Mouse (Mus musculus): ENCODE results near the gene Prr18. TPM values are rescaled to one million over a fixed set of nuclear protein-coding genes. Genes with fewer than 3 reads are reported as not detected.

The Prr18 gene
- polyA plus RNA-seq, 1 experiment: 0.16 TPM

DNA sequence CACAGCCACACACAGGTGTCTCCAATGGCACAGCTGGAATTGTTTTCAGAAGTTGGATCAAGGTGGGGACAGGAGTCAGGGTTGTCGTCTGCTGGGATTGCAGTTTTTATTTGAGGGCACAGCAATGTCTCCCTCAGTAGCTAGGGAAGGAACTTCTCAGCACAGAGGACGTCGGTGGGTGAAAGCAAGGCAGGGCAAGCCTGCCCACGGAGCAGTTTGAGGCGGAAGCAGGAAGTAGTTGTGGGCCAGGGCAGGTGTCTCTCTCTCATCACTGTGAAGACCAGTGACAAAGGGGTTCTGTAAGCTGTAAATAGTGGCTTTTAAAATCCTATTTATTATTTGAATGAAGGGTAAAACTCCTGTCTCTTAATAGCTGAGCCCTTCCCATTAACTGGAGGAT lies 5.4 kb downstream of the Prr18 start:
- no peak for TF ChIP-seq MAX (IDR thresholded peaks at IDR 0.05)
- no peak for TF ChIP-seq USF1 (IDR thresholded peaks at IDR 0.05; ENCODE audit: low read depth)
- Histone ChIP-seq H3ac (ENCODE audit: control insufficient read depth, insufficient read length, low read depth) (no peak overlapping the region), H3K27me3 (ENCODE audit: control insufficient read depth, insufficient read depth, insufficient read length) (no peaks in the 10 kb centered on the region), H3K79me2 (ENCODE audit: control insufficient read depth, insufficient read depth) (no peaks in the 10 kb centered on the region), H3K36me3 (ENCODE audit: control insufficient read depth, insufficient read depth) (no peaks in the 10 kb centered on the region), H3K79me3 (ENCODE audit: low read depth) (no peaks in the 10 kb centered on the region), H3K4me3 (ENCODE audit: insufficient read depth, poor library complexity, severe bottlenecking) (no peak overlapping the region)

DNA sequence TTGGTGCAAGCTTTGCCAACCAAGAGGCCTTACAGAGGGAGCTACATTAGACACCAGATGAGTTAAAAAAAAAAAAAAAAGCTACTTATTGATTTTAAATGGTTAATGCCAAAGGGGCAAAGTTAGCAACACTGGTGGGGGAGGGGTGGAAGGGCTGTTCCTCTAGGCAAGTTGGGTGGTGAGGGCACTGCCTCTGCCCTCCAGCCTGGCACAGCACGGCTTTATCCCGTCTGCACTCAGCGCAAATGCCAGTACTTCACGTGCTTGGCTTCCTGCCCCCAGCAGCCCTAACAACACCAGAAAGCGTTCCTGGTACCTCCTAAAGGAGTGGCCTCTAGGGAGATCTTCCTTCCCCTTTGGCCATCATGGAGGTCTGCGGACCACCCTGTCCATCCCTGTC lies 6.2 kb downstream of the Prr18 start:
- no peaks in the 10 kb centered on the region for H3K79me2 ChIP-seq (ENCODE audit: control insufficient read depth, insufficient read depth)
- no peaks in the 10 kb centered on the region for H3K27me3 ChIP-seq (ENCODE audit: control insufficient read depth, insufficient read depth, insufficient read length)
- H3K4me3 ChIP-seq (ENCODE audit: insufficient read depth, poor library complexity, severe bottlenecking): no peak overlapping the region
- H3K79me3 ChIP-seq (ENCODE audit: low read depth): no peaks in the 10 kb centered on the region
- TF ChIP-seq MYOD1 (IDR thresholded peaks at IDR 0.05; ENCODE audit: control insufficient read depth, insufficient read length, low read depth) (no peak), FOSL1 (IDR thresholded peaks at IDR 0.05; ENCODE audit: insufficient read depth, low read length, poor library complexity, severe bottlenecking) (no peak), MAX (IDR thresholded peaks at IDR 0.05) (no peak), USF1 (IDR thresholded peaks at IDR 0.05; ENCODE audit: low read depth) (no peak), CTCF (IDR thresholded peaks at IDR 0.05; ENCODE audit: control insufficient read depth, insufficient read depth, insufficient read length) (no peak), CEBPB (IDR thresholded peaks at IDR 0.05; ENCODE audit: low read depth) (no peak)
- H3ac ChIP-seq (ENCODE audit: control insufficient read depth, insufficient read length, low read depth): no peak overlapping the region
- no peaks in the 10 kb centered on the region for H3K36me3 ChIP-seq (ENCODE audit: control insufficient read depth, insufficient read depth)

DNA sequence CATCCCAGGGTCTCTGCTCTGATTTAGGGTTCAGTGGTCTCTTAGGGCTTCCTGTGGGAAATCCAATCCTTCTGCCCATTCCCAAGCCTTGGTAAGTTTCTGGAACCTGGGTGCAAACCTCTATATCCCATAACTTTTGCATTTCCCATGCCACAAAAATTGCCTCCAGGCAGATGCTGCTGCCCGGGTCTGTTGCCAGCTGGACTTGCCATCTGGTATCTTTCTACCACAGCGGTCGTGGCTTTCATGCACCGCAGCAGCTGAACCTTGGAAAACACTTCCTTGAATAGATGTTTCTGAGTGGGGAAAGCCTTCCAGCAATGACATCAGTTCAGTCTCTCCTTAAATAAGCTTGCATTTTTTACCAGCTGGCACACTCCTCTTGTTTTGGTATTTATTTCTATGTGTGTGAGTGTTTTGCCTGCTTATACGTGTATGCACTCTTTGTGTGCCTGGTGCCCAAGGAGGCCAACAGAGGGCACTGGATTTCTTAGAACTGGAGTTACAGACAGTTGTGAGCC lies 10.6 kb downstream of the Prr18 start:
- Histone ChIP-seq H3K27me3 (ENCODE audit: control insufficient read depth, insufficient read depth, insufficient read length) (no peaks in the 10 kb centered on the region), H3K79me3 (ENCODE audit: low read depth) (no peaks in the 10 kb centered on the region), H3ac (ENCODE audit: control insufficient read depth, insufficient read length, low read depth) (no peak overlapping the region), H3K4me3 (ENCODE audit: insufficient read depth, poor library complexity, severe bottlenecking) (no peak overlapping the region), H3K79me2 (ENCODE audit: control insufficient read depth, insufficient read depth) (no peaks in the 10 kb centered on the region), H3K36me3 (ENCODE audit: control insufficient read depth, insufficient read depth) (no peaks in the 10 kb centered on the region)
- TF ChIP-seq USF1 (IDR thresholded peaks at IDR 0.05; ENCODE audit: low read depth): no peak
- no peak for TF ChIP-seq CEBPB (IDR thresholded peaks at IDR 0.05; ENCODE audit: low read depth)
- TF ChIP-seq MYOG (IDR thresholded peaks at IDR 0.05; ENCODE audit: control insufficient read depth, extremely low read depth, insufficient read length): no peak
- no peak for TF ChIP-seq MYOD1 (IDR thresholded peaks at IDR 0.05; ENCODE audit: control insufficient read depth, insufficient read length, low read depth)
- no peak for TF ChIP-seq CTCF (IDR thresholded peaks at IDR 0.05; ENCODE audit: control insufficient read depth, insufficient read depth, insufficient read length)
- no peak for TF ChIP-seq MAX (IDR thresholded peaks at IDR 0.05)
- TF ChIP-seq FOSL1 (IDR thresholded peaks at IDR 0.05; ENCODE audit: insufficient read depth, low read length, poor library complexity, severe bottlenecking): no peak

GRCm38 (mm10) chr17:8348941-8349340 lies 11.7 kb downstream of the Prr18 start:
- Histone ChIP-seq H3ac (ENCODE audit: control insufficient read depth, insufficient read length, low read depth) (no peak overlapping the region), H3K79me2 (ENCODE audit: control insufficient read depth, insufficient read depth) (no peaks in the 10 kb centered on the region), H3K79me3 (ENCODE audit: low read depth) (no peaks in the 10 kb centered on the region), H3K27me3 (ENCODE audit: control insufficient read depth, insufficient read depth, insufficient read length) (no peaks in the 10 kb centered on the region), H3K36me3 (ENCODE audit: control insufficient read depth, insufficient read depth) (no peaks in the 10 kb centered on the region), H3K4me3 (ENCODE audit: insufficient read depth, poor library complexity, severe bottlenecking) (no peak overlapping the region)
- TF ChIP-seq FOSL1 (IDR thresholded peaks at IDR 0.05; ENCODE audit: insufficient read depth, low read length, poor library complexity, severe bottlenecking): no peak
- TF ChIP-seq USF1 (IDR thresholded peaks at IDR 0.05; ENCODE audit: low read depth): no peak
- no peak for TF ChIP-seq CTCF (IDR thresholded peaks at IDR 0.05; ENCODE audit: control insufficient read depth, insufficient read depth, insufficient read length)
- no peak for TF ChIP-seq MYOG (IDR thresholded peaks at IDR 0.05; ENCODE audit: control insufficient read depth, extremely low read depth, insufficient read length)
- no peak for TF ChIP-seq CEBPB (IDR thresholded peaks at IDR 0.05; ENCODE audit: low read depth)

DNA sequence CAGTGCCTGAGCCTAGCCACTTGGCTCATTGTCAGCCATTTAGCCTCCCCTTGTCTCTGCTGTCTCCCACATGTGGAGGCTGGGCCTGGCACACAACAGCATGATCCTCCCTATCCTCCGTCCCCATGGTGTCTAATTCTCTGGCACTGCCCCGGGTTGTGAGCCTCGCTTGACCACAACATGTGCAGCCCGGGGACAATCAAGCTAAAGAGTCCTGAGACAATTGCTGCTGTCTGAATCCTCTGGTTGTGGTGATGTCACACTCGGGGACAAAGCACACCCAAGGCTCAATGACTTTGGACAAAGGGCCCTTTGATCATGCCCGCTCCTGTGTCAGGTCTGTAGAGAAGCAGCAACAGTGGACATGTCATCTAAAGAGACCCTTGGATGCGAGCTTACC lies 13.8 kb downstream of the Prr18 start:
- H3K36me3 ChIP-seq (ENCODE audit: control insufficient read depth, insufficient read depth): no peaks in the 10 kb centered on the region
- no peaks in the 10 kb centered on the region for H3K79me2 ChIP-seq (ENCODE audit: control insufficient read depth, insufficient read depth)
- H3K27me3 ChIP-seq (ENCODE audit: control insufficient read depth, insufficient read depth, insufficient read length): no peaks in the 10 kb centered on the region
- no peaks in the 10 kb centered on the region for H3K79me3 ChIP-seq (ENCODE audit: low read depth)
- no peak overlapping the region for H3K4me3 ChIP-seq (ENCODE audit: insufficient read depth, poor library complexity, severe bottlenecking)
- H3ac ChIP-seq (ENCODE audit: control insufficient read depth, insufficient read length, low read depth): no peak overlapping the region
- TF ChIP-seq MYOD1 (IDR thresholded peaks at IDR 0.05; ENCODE audit: control insufficient read depth, insufficient read length, low read depth) (no peak), MAX (IDR thresholded peaks at IDR 0.05) (no peak), FOSL1 (IDR thresholded peaks at IDR 0.05; ENCODE audit: insufficient read depth, low read length, poor library complexity, severe bottlenecking) (no peak), CTCF (IDR thresholded peaks at IDR 0.05; ENCODE audit: control insufficient read depth, insufficient read depth, insufficient read length) (no peak), USF1 (IDR thresholded peaks at IDR 0.05; ENCODE audit: low read depth) (no peak), CEBPB (IDR thresholded peaks at IDR 0.05; ENCODE audit: low read depth) (no peak), MYOG (IDR thresholded peaks at IDR 0.05; ENCODE audit: control insufficient read depth, extremely low read depth, insufficient read length) (no peak)

GRCm38 (mm10) chr17:8355692-8356091 lies 18.4 kb downstream of the Prr18 start, which contains the start of gene T2:
T2 (plus strand) TSS chr17:8355992.
- Histone ChIP-seq H3K79me3 (ENCODE audit: low read depth) (no peaks in the 10 kb centered on the region), H3K79me2 (ENCODE audit: control insufficient read depth, insufficient read depth) (no peaks in the 10 kb centered on the region), H3ac (ENCODE audit: control insufficient read depth, insufficient read length, low read depth) (no peak within 1 kb of the TSS), H3K36me3 (ENCODE audit: control insufficient read depth, insufficient read depth) (no peaks in the 10 kb centered on the region), H3K27me3 (ENCODE audit: control insufficient read depth, insufficient read depth, insufficient read length) (peaks cover 7% of the 10 kb centered on the region), H3K4me3 (ENCODE audit: insufficient read depth, poor library complexity, severe bottlenecking) (no peak within 1 kb of the TSS)
- TF ChIP-seq MYOD1 (IDR thresholded peaks at IDR 0.05; ENCODE audit: control insufficient read depth, insufficient read length, low read depth) (no peak), MYOG (IDR thresholded peaks at IDR 0.05; ENCODE audit: control insufficient read depth, extremely low read depth, insufficient read length) (no peak), FOSL1 (IDR thresholded peaks at IDR 0.05; ENCODE audit: insufficient read depth, low read length, poor library complexity, severe bottlenecking) (no peak), CEBPB (IDR thresholded peaks at IDR 0.05; ENCODE audit: low read depth) (no peak), MAX (IDR thresholded peaks at IDR 0.05) (no peak), CTCF (IDR thresholded peaks at IDR 0.05; ENCODE audit: control insufficient read depth, insufficient read depth, insufficient read length) (no peak), USF1 (IDR thresholded peaks at IDR 0.05; ENCODE audit: low read depth) (no peak)

Measured in C2C12 (cell line).